Mouse (Mus musculus) lung, adult 2 months (tissue): ENCODE results near the gene Ddx31.

Experiments used
- CTCF ChIP-seq: fragments of 200-500 bp; IDR thresholded peaks from 2 replicates; pipeline ENCODE4 v1.5.1; 2011; ENCODE audit warnings: mild to moderate bottlenecking, low read length, control low read depth; ENCODE audit not compliant: insufficient read depth
- POLR2A ChIP-seq: fragments of 200-500 bp; IDR thresholded peaks from 2 replicates; pipeline ENCODE4 v1.6.1; 2011; ENCODE audit warnings: low read depth, mild to moderate bottlenecking, control low read depth, low read length, borderline replicate concordance; ENCODE audit errors: extremely low read depth

DNA sequence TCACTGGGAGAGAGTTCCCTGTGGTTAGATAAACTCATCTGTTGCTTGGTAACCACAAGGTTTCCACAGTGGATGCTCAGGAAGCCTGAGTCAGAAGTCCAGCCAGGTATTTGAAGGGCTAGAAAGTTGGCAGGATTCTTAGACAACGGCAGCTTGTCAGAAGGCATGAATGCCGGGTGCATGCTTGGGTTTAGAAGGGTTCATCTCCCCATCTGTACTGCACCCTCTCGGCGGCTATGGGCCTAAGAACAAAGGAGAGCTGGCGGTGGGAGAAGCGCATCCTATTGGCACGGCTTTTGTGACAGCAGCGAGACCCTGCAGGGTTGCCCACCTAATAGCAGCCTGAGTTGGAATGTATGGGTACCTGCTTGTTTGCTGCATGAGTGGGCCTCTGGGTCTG is 62.1 kb downstream of the Ddx31 start:
- no peak for TF ChIP-seq POLR2A
- no peak for TF ChIP-seq CTCF
